ENCODE assay signal across 8 mouse cellular contexts in the genomic region with DNA sequence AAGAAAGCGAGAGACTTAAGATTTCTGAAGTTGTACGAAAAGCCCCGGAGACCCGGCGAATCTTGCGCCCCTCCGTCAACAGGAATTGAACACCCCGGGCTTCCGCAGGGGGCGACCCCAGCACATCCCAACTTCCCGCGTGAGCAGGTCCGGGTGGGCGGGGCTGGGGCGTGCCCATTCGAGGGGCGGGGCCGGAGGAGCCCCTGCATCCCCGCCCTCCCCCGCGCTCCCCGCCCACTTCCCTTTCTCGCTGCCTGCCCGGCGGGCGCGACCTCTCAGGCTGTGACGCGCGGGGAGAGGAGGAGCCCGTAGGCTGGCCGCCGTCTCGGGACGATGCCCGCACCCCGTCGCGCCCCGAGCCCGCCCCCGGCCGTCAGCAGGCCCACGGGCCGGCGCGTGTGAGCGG.
DNase-seq lines count a peak whose midpoint lies in the region; ATAC-seq and TF ChIP-seq lines count a peak whose summit lies in the region.

No protein-coding gene starts in this region.

- WGBS in forebrain, embryonic 12.5 days = 0% methylated on average over 29 of the region's 48 CpGs
- under 1% methylated on average over 24 of the region's 48 CpGs for WGBS in liver, postnatal 0 days (ENCODE audit: insufficient replicate concordance)
- WGBS in neural tube, embryonic 13.5 days = 1% methylated on average over 45 of the region's 48 CpGs

- no peaks in the 10 kb centered on the region for H3K9me3 ChIP-seq in forebrain, embryonic 12.5 days
- H3K9me3 ChIP-seq in liver, postnatal 0 days (ENCODE audit: low read length) = no peaks in the 10 kb centered on the region
- no peaks in the 10 kb centered on the region for H3K9me3 ChIP-seq in neural tube, embryonic 13.5 days

- H3K4me3 ChIP-seq in forebrain, embryonic 12.5 days (replicated peaks) = peak overlapping the region; percentile 69
- H3K4me3 ChIP-seq in liver, postnatal 0 days (ENCODE audit: low read depth, low read length) = peak overlapping the region; percentile 68
- H3K4me3 ChIP-seq in neural tube, embryonic 13.5 days = peak overlapping the region; percentile 67
- H3K4me3 ChIP-seq in testis, adult 2 months (ENCODE audit: control insufficient read depth, low read depth, low read length) = peak overlapping the region; percentile 99

- peaks cover 18% of the 10 kb centered on the region for H3K4me1 ChIP-seq in forebrain, embryonic 12.5 days
- peaks cover 22% of the 10 kb centered on the region for H3K4me1 ChIP-seq in liver, postnatal 0 days (ENCODE audit: insufficient read depth)
- peaks cover 33% of the 10 kb centered on the region for H3K4me1 ChIP-seq in neural tube, embryonic 13.5 days (replicated peaks)
- H3K4me1 ChIP-seq in testis, adult 2 months (ENCODE audit: control insufficient read depth, insufficient read depth, low read length) = peaks cover 12% of the 10 kb centered on the region

- H3K4me2 ChIP-seq in forebrain, embryonic 12.5 days = peak overlapping the region; percentile 87
- H3K4me2 ChIP-seq in liver, postnatal 0 days (ENCODE audit: low read depth, low read length) = peak overlapping the region; percentile 99
- H3K4me2 ChIP-seq in neural tube, embryonic 13.5 days = peak overlapping the region; percentile 95

- peak overlapping the region; percentile 59; the same call in 1 of the 2 replicates for H3K27ac ChIP-seq in forebrain, embryonic 12.5 days
- peak overlapping the region; percentile 61 for H3K27ac ChIP-seq in liver, postnatal 0 days (ENCODE audit: low read depth)
- peak overlapping the region; percentile 67 for H3K27ac ChIP-seq in neural tube, embryonic 13.5 days (replicated peaks)
- H3K27ac ChIP-seq in testis, adult 2 months (ENCODE audit: control insufficient read depth, insufficient read depth, low read depth, low read length) = peak overlapping the region; percentile 63

- no peaks in the 10 kb centered on the region for H3K36me3 ChIP-seq in forebrain, embryonic 12.5 days (replicated peaks)
- H3K36me3 ChIP-seq in liver, postnatal 0 days (replicated peaks; ENCODE audit: insufficient read depth, low read length) = no peaks in the 10 kb centered on the region
- no peaks in the 10 kb centered on the region for H3K36me3 ChIP-seq in neural tube, embryonic 13.5 days
- no peaks in the 10 kb centered on the region; the same call in 1 of the 2 replicates for H3K36me3 ChIP-seq in testis, adult 2 months (ENCODE audit: control insufficient read depth, insufficient read depth, low read length)

- TF ChIP-seq EP300 in liver, postnatal 0 days (IDR thresholded peaks at IDR 0.05; ENCODE audit: low read depth) = no peak

- intact Hi-C loops in heart, postnatal 10 days (cut with DNase I) = no loop called here

- peak; percentile 43 for TF ChIP-seq POLR2A in testis, adult 2 months (IDR thresholded peaks at IDR 0.05; ENCODE audit: control insufficient read depth, low read depth, low read length)

- TF ChIP-seq CTCF in liver, postnatal 0 days (IDR thresholded peaks at IDR 0.05; ENCODE audit: low read depth) = no peak
- TF ChIP-seq CTCF in testis, adult 2 months (IDR thresholded peaks at IDR 0.05; ENCODE audit: control insufficient read depth, insufficient read depth, insufficient replicate concordance, low read depth, low read length) = no peak

- DNase-seq in ES-CJ7 (ENCODE audit: low read depth, low spot score) = peak; percentile 92
- peak; percentile 87 for DNase-seq in c-Kit-positive CD71-positive TER-119-positive erythroid progenitor cells, embryonic 14.5 days (ENCODE audit: low spot score)
- peak; percentile 93 to 94 for DNase-seq in heart, postnatal 10 days
- DNase-seq in kidney, postnatal 4 days = peak; percentile 97 to 98
- DNase-seq in liver, postnatal 0 days = peak; percentile 97

- no peaks in the 10 kb centered on the region; the same call in 1 of the 2 replicates for H3K27me3 ChIP-seq in forebrain, embryonic 12.5 days
- no peaks in the 10 kb centered on the region for H3K27me3 ChIP-seq in liver, postnatal 0 days (ENCODE audit: insufficient read depth, low read length)
- no peaks in the 10 kb centered on the region for H3K27me3 ChIP-seq in neural tube, embryonic 13.5 days
- H3K27me3 ChIP-seq in testis, adult 2 months (ENCODE audit: control insufficient read depth, insufficient read depth, low read length) = no peaks in the 10 kb centered on the region

- ATAC-seq in forebrain, embryonic 12.5 days (ENCODE audit: low FRiP score) = peak; percentile 97
- ATAC-seq in liver, postnatal 0 days = peak; percentile 99
- peak; percentile 92 for ATAC-seq in neural tube, embryonic 13.5 days (ENCODE audit: low read depth)

- H3K9ac ChIP-seq in forebrain, embryonic 12.5 days = peak overlapping the region; percentile 74
- peak overlapping the region; percentile 78 for H3K9ac ChIP-seq in liver, postnatal 0 days (replicated peaks)
- H3K9ac ChIP-seq in neural tube, embryonic 13.5 days = peak overlapping the region; percentile 79

Comparison
In these comparisons a context has a peak if more than half of its experiments do, and no peak if none do; other contexts are left out.
1. Peak in every context shown above with its lines: DNase-seq, ATAC-seq, H3K4me3 ChIP-seq and H3K27ac ChIP-seq.